Mouse (Mus musculus) gastrocnemius, adult 8-10 months (tissue): Measurements from ENCODE around the gene Wnt6. TPM values are rescaled to one million over a fixed set of nuclear protein-coding genes. Genes with fewer than 3 reads are reported as not detected.

Experiments used
- DNase-seq, 2 experiments: peaks; one replicate each; pipeline ENCODE4 v3.0.0; 2022; ENCODE audit warnings: low spot score in 2 of 2
- total RNA-seq, 4 experiments: library from RNA; stranded (reverse); gene quantifications; 2 replicates each; pipeline ENCODE4 v1.2.4; 2022

Gene Wnt6
- under 1 TPM in 3 of 4 experiments, not detected in 1; 0.27 to 0.72 (median 0.48) TPM for total RNA-seq

GRCm38 (mm10) chr1:74771845-74771930, at the start of gene Wnt6:
TSS of gene Wnt6 (plus strand) at chr1:74771892.
- no peak for DNase-seq

GRCm38 (mm10) chr1:74723748-74724147, 47.9 kb upstream of the Wnt6 start:
- no peak for DNase-seq

- no peak for DNase-seq
These were observed 45.6 kb upstream of the Wnt6 start for GRCm38 (mm10) chr1:74726114-74726513.

- no peak for DNase-seq
These were observed 45.0 kb upstream of the Wnt6 start for GRCm38 (mm10) chr1:74726674-74727073.

- DNase-seq: peak; percentile 69 to 81
These were observed 43.2 kb upstream of the Wnt6 start for GRCm38 (mm10) chr1:74728446-74728845.

- no peak for DNase-seq
These were observed 34.7 kb upstream of the Wnt6 start for GRCm38 (mm10) chr1:74736977-74737376.

GRCm38 (mm10) chr1:74737500-74737899, 34.2 kb upstream of the Wnt6 start:
- peak in 1 of 2 experiments; percentile 56 for DNase-seq

GRCm38 (mm10) chr1:74740846-74741245, 30.8 kb upstream of the Wnt6 start:
- DNase-seq: peak; percentile 48 to 75

- peak; percentile 57 to 76 for DNase-seq
These were observed 24.4 kb upstream of the Wnt6 start for GRCm38 (mm10) chr1:74747335-74747734.

- DNase-seq: peak; percentile 86 to 92
These were observed 22.9 kb upstream of the Wnt6 start, which contains the start of gene Prkag3 for GRCm38 (mm10) chr1:74748643-74749271. TSS of gene Prkag3 (minus strand) at chr1:74749221.

- peak; percentile 65 to 77 for DNase-seq
These were observed 22.4 kb upstream of the Wnt6 start for GRCm38 (mm10) chr1:74749301-74749700.

GRCm38 (mm10) chr1:74750683-74751082, 21.0 kb upstream of the Wnt6 start:
- DNase-seq: no peak

GRCm38 (mm10) chr1:74752150-74752549, 19.5 kb upstream of the Wnt6 start:
- DNase-seq: no peak

- no peak for DNase-seq
These were observed 18.9 kb upstream of the Wnt6 start for GRCm38 (mm10) chr1:74752833-74753232.

- peak in 1 of 2 experiments; percentile 32 for DNase-seq
These were observed 18.3 kb upstream of the Wnt6 start for GRCm38 (mm10) chr1:74753266-74753974.

- peak; percentile 83 to 89 for DNase-seq
These were observed 17.4 kb upstream of the Wnt6 start for GRCm38 (mm10) chr1:74754175-74754785.

- DNase-seq: no peak
These were observed 11.9 kb upstream of the Wnt6 start for GRCm38 (mm10) chr1:74759773-74760172.

GRCm38 (mm10) chr1:74763081-74763480, 8.6 kb upstream of the Wnt6 start:
- peak in 1 of 2 experiments; percentile 61 for DNase-seq

- no peak for DNase-seq
These were observed 795 bp upstream of the Wnt6 start for GRCm38 (mm10) chr1:74770727-74771466.

- DNase-seq: no peak
These were observed 236 bp upstream of the Wnt6 start for GRCm38 (mm10) chr1:74771467-74771844.

GRCm38 (mm10) chr1:74771931-74772620, 384 bp downstream of the Wnt6 start:
- no peak for DNase-seq

GRCm38 (mm10) chr1:74773136-74773535, 1.4 kb downstream of the Wnt6 start:
- peak; percentile 58 to 72 for DNase-seq
